Mouse (Mus musculus) lung, embryonic 16.5 days (tissue): ENCODE measurements at regions not wholly inside any gene's neighbourhood (a gene's known extent, or its start where the extent isn't known, plus 50 kb on each side); places are given as distances from the start of the nearest gene placed in this dataset.

Source experiments
- ATAC-seq: fragments of 200-750 bp; cut with Nextera tagmentation; 2 replicates; pipeline ENCODE4 v1.8.0; 2017; ENCODE audit warnings: low read depth, mild to moderate bottlenecking, moderate library complexity
- H3K27ac ChIP-seq: fragments of 300-500 bp; sonication (generic); 2 replicates; pipeline ENCODE4 v1.5.1; 2014; ENCODE audit warnings: mild to moderate bottlenecking, control low read depth, low read length
- H3K27me3 ChIP-seq: fragments of 300-500 bp; sonication (generic); 2 replicates; pipeline ENCODE4 v1.6.1; 2014; ENCODE audit warnings: low read depth, low read length, mixed read lengths; ENCODE audit not compliant: control insufficient read depth, insufficient read depth
- H3K36me3 ChIP-seq: fragments of 300-500 bp; sonication (generic); 2 replicates; pipeline ENCODE4 v1.6.1; 2014; ENCODE audit warnings: low read length; ENCODE audit not compliant: control insufficient read depth, insufficient read depth
- H3K4me1 ChIP-seq: fragments of 300-500 bp; sonication (generic); replicated peaks from 2 replicates; pipeline ENCODE4 v1.6.1; 2014; ENCODE audit warnings: low read length, mixed read lengths; ENCODE audit not compliant: control insufficient read depth, insufficient read depth
- H3K4me2 ChIP-seq: fragments of 300-500 bp; sonication (generic); 2 replicates; pipeline ENCODE4 v1.6.1; 2014; ENCODE audit warnings: low read depth, low read length, control low read depth
- H3K4me3 ChIP-seq: fragments of 300-500 bp; sonication (generic); 2 replicates; pipeline ENCODE4 v1.5.1; 2014; ENCODE audit warnings: mild to moderate bottlenecking, low read length, control low read depth
- H3K9ac ChIP-seq: fragments of 300-500 bp; sonication (generic); 2 replicates; pipeline ENCODE4 v1.6.1; 2014; ENCODE audit warnings: low read length, control low read depth
- H3K9me3 ChIP-seq: fragments of 300-500 bp; sonication (generic); 2 replicates; pipeline ENCODE4 v1.6.1; 2016; ENCODE audit warnings: low read length; ENCODE audit not compliant: control insufficient read depth
- WGBS: fragments of 180-500 bp; shearing (Covaris S2); extraction: QIAGEN DNeasy Blood & Tissue Kit; methylation state at CpG from one replicate; pipeline ENCODE4 v1.1.7; 2014; 5-methylcytosine and 5-hydroxymethylcytosine counted together

- Histone ChIP-seq H3K9me3 (no peaks in the 10 kb centered on the region; the same call in 1 of the 2 replicates), H3K4me1 (no peaks in the 10 kb centered on the region), H3K36me3 (no peaks in the 10 kb centered on the region), H3K27me3 (no peaks in the 10 kb centered on the region), H3K4me3 (no peak overlapping the region), H3K4me2 (no peak overlapping the region), H3K9ac (no peak overlapping the region), H3K27ac (no peak overlapping the region)
- 59% methylated on average over 6 of the region's 6 CpGs for WGBS
- no peak for ATAC-seq
These were observed 93.5 kb upstream of the Ogfrl1 start for GRCm38 (mm10) chr1:23491041-23491440.

GRCm38 (mm10) chr1:23492981-23493380, 95.4 kb upstream of the Ogfrl1 start:
- H3K4me2 ChIP-seq = no peak overlapping the region
- H3K4me3 ChIP-seq = no peak overlapping the region
- H3K27ac ChIP-seq = no peak overlapping the region
- H3K36me3 ChIP-seq = no peaks in the 10 kb centered on the region
- no peak overlapping the region for H3K9ac ChIP-seq
- H3K9me3 ChIP-seq = no peaks in the 10 kb centered on the region; the same call in 1 of the 2 replicates
- ATAC-seq = no peak
- H3K4me1 ChIP-seq = no peaks in the 10 kb centered on the region
- H3K27me3 ChIP-seq = no peaks in the 10 kb centered on the region

GRCm38 (mm10) chr1:23495412-23495811, 97.8 kb upstream of the Ogfrl1 start:
- no peak overlapping the region for H3K4me3 ChIP-seq
- H3K27me3 ChIP-seq = no peaks in the 10 kb centered on the region
- ATAC-seq = no peak
- no peaks in the 10 kb centered on the region for H3K36me3 ChIP-seq
- H3K27ac ChIP-seq = no peak overlapping the region
- no peaks in the 10 kb centered on the region for H3K4me1 ChIP-seq
- 46% methylated on average over 4 of the region's 4 CpGs for WGBS
- no peaks in the 10 kb centered on the region; the same call in 1 of the 2 replicates for H3K9me3 ChIP-seq
- no peak overlapping the region for H3K9ac ChIP-seq
- H3K4me2 ChIP-seq = no peak overlapping the region

GRCm38 (mm10) chr1:23520113-23520512, 122.5 kb upstream of the Ogfrl1 start:
- Histone ChIP-seq H3K9me3 (no peaks in the 10 kb centered on the region), H3K27ac (no peak overlapping the region), H3K27me3 (no peaks in the 10 kb centered on the region), H3K4me1 (no peaks in the 10 kb centered on the region), H3K4me2 (no peak overlapping the region), H3K36me3 (no peaks in the 10 kb centered on the region), H3K4me3 (no peak overlapping the region), H3K9ac (no peak overlapping the region)
- 49% methylated on average over 2 of the region's 2 CpGs for WGBS
- ATAC-seq = no peak

GRCm38 (mm10) chr1:23532659-23533058, 135.1 kb upstream of the Ogfrl1 start:
- no peak overlapping the region for H3K4me3 ChIP-seq
- H3K9ac ChIP-seq = no peak overlapping the region
- no peak overlapping the region for H3K4me2 ChIP-seq
- 76% methylated on average over 3 of the region's 3 CpGs for WGBS
- H3K36me3 ChIP-seq = no peaks in the 10 kb centered on the region
- no peak overlapping the region for H3K27ac ChIP-seq
- no peaks in the 10 kb centered on the region for H3K4me1 ChIP-seq
- no peak for ATAC-seq
- no peaks in the 10 kb centered on the region for H3K27me3 ChIP-seq
- H3K9me3 ChIP-seq = no peaks in the 10 kb centered on the region

GRCm38 (mm10) chr1:23536621-23537020, 139.0 kb upstream of the Ogfrl1 start:
- H3K4me1 ChIP-seq = no peaks in the 10 kb centered on the region
- no peaks in the 10 kb centered on the region for H3K36me3 ChIP-seq
- no peak overlapping the region for H3K9ac ChIP-seq
- no peaks in the 10 kb centered on the region for H3K9me3 ChIP-seq
- no peak overlapping the region for H3K4me2 ChIP-seq
- no peaks in the 10 kb centered on the region for H3K27me3 ChIP-seq
- no peak for ATAC-seq
- H3K27ac ChIP-seq = no peak overlapping the region
- 84% methylated on average over 10 of the region's 10 CpGs for WGBS
- H3K4me3 ChIP-seq = no peak overlapping the region

GRCm38 (mm10) chr1:23538419-23538818, 140.8 kb upstream of the Ogfrl1 start:
- 48% methylated on average over 6 of the region's 6 CpGs for WGBS

GRCm38 (mm10) chr1:23540594-23540993, 143.0 kb upstream of the Ogfrl1 start:
- Histone ChIP-seq H3K9ac (no peak overlapping the region), H3K4me2 (no peak overlapping the region), H3K27ac (no peak overlapping the region), H3K9me3 (no peaks in the 10 kb centered on the region), H3K4me1 (no peaks in the 10 kb centered on the region), H3K4me3 (no peak overlapping the region), H3K27me3 (no peaks in the 10 kb centered on the region), H3K36me3 (no peaks in the 10 kb centered on the region)
- WGBS = 76% methylated on average over 7 of the region's 7 CpGs
- ATAC-seq = no peak

More at GRCm38 (mm10) chr1:23538419-23538818, 140.8 kb upstream of the Ogfrl1 start:
- Histone ChIP-seq H3K4me1 (no peaks in the 10 kb centered on the region), H3K4me3 (no peak overlapping the region), H3K27me3 (no peaks in the 10 kb centered on the region), H3K36me3 (no peaks in the 10 kb centered on the region), H3K9me3 (no peaks in the 10 kb centered on the region), H3K4me2 (no peak overlapping the region), H3K9ac (no peak overlapping the region), H3K27ac (no peak overlapping the region)
- ATAC-seq = no peak

- Histone ChIP-seq H3K27ac (no peak overlapping the region), H3K4me1 (no peaks in the 10 kb centered on the region), H3K36me3 (no peaks in the 10 kb centered on the region), H3K4me3 (no peak overlapping the region), H3K27me3 (no peaks in the 10 kb centered on the region), H3K9ac (no peak overlapping the region), H3K4me2 (no peak overlapping the region), H3K9me3 (no peaks in the 10 kb centered on the region)
- 60% methylated on average over 3 of the region's 3 CpGs for WGBS
- no peak for ATAC-seq
These were observed 158.2 kb upstream of the Ogfrl1 start for GRCm38 (mm10) chr1:23555794-23556193.

- 79% methylated on average over 5 of the region's 5 CpGs for WGBS
- no peaks in the 10 kb centered on the region for H3K9me3 ChIP-seq
- no peak overlapping the region for H3K4me3 ChIP-seq
- no peak overlapping the region for H3K27ac ChIP-seq
- no peak overlapping the region for H3K4me2 ChIP-seq
- no peaks in the 10 kb centered on the region for H3K36me3 ChIP-seq
- no peak for ATAC-seq
- H3K9ac ChIP-seq = no peak overlapping the region
- no peaks in the 10 kb centered on the region for H3K27me3 ChIP-seq
- no peaks in the 10 kb centered on the region for H3K4me1 ChIP-seq
These were observed 170.5 kb upstream of the Ogfrl1 start for GRCm38 (mm10) chr1:23568106-23568505.
